In the genomic region with DNA sequence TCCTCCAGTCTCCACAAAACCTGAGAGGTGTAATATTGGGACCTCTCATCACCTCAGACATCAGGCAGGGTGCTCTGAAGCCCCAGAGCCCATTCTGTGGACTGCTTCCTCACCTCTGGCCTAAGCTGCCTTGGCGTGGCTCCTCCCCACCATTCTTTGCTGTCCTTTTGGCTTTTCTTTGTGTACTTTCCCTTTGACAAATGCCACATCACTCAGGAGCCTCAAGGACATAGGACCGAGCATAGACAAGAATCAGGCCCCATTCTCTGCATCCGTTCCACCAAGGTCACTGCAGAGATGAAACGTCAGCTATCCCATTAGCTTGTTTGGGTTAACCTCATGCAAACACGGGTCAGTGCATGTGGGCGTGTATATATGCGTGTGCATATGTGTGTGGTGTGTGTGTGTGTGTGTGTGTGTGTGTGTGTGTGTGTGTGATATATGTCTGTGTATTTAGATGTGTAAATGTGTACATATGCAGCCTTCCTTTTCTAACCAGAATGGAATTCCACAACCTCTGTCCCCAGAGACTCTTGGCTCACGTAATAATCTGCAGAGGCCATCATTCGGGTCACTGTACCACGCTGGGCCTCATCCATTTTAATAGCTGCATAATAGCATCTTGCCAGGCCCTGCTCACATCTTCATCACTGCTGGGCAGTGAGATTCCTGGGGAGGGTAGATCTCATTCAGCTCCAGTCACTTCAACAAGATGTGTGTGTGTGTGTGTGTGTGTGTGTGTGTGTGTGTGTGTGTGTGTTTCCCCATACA, we compare ENCODE assay signal across 17 mouse cellular contexts.
DNase-seq lines count a peak whose midpoint lies in the region; ATAC-seq lines count a peak whose summit lies in the region.
"Had no signal": no experiment of that assay in that cellular context is flagged by ENCODE, and none has a peak within 500 bp of the region (broad histone marks: within the 10 kb centered on the region; RNA-seq: fewer than 3 reads in every experiment).

No protein-coding gene starts in this region.

- DNase-seq in adrenal gland, adult (ENCODE audit: inconsistent age in 2 of 2, low spot score in 1 of 2), result peak; percentile 62 to 73
- no peak for DNase-seq in adrenal gland, postnatal 10 days
- no peak for DNase-seq in forebrain, embryonic 11.5 days (ENCODE audit: low spot score)
- DNase-seq in midbrain, embryonic 14.5 days, result peak; percentile 57
- DNase-seq in left cerebral cortex, adult 9 months (ENCODE audit: low spot score in 2 of 2), result no peak
- DNase-seq: cerebellum, adult 11-12 months; cerebellum, postnatal 14 days; kidney, adult 11 months; kidney, postnatal 4 days; liver, embryonic 13.5 days; lung, adult 2 months; thymus, postnatal 14 days had no signal

- H3K36me3 ChIP-seq in forebrain, embryonic 15.5 days, result no peaks in the 10 kb centered on the region
- no peaks in the 10 kb centered on the region for H3K36me3 ChIP-seq in forebrain, embryonic 11.5 days (ENCODE audit: control insufficient read depth, insufficient read depth, low read length)
- no peaks in the 10 kb centered on the region for H3K36me3 ChIP-seq in midbrain, embryonic 12.5 days
- no peaks in the 10 kb centered on the region for H3K36me3 ChIP-seq in midbrain, embryonic 15.5 days (replicated peaks)
- H3K36me3 ChIP-seq in midbrain, embryonic 14.5 days (ENCODE audit: control insufficient read depth, insufficient read depth, low read length), result no peaks in the 10 kb centered on the region
- H3K36me3 ChIP-seq: kidney, embryonic 15.5 days; liver, embryonic 13.5 days; neural tube, embryonic 13.5 days had no signal

- peaks cover 28% of the 10 kb centered on the region for H3K4me1 ChIP-seq in forebrain, embryonic 15.5 days
- peaks cover 4% of the 10 kb centered on the region; the same call in 1 of the 2 replicates for H3K4me1 ChIP-seq in forebrain, embryonic 11.5 days (replicated peaks; ENCODE audit: control insufficient read depth, insufficient read depth, low read length)
- H3K4me1 ChIP-seq in midbrain, embryonic 12.5 days, result peaks cover 46% of the 10 kb centered on the region
- peaks cover 19% of the 10 kb centered on the region for H3K4me1 ChIP-seq in midbrain, embryonic 15.5 days
- H3K4me1 ChIP-seq in midbrain, embryonic 14.5 days (ENCODE audit: control insufficient read depth, insufficient read depth, low read length), result peaks cover 46% of the 10 kb centered on the region
- H3K4me1 ChIP-seq: kidney, embryonic 15.5 days; liver, embryonic 13.5 days had no signal

- no peak overlapping the region for H3K4me2 ChIP-seq in forebrain, embryonic 15.5 days (replicated peaks)
- no peak overlapping the region for H3K4me2 ChIP-seq in forebrain, embryonic 11.5 days (ENCODE audit: low read depth, low read length, severe bottlenecking)
- H3K4me2 ChIP-seq in midbrain, embryonic 12.5 days (replicated peaks), result no peak overlapping the region
- no peak overlapping the region for H3K4me2 ChIP-seq in midbrain, embryonic 15.5 days
- H3K4me2 ChIP-seq in midbrain, embryonic 14.5 days (ENCODE audit: low read length), result no peak overlapping the region
- H3K4me2 ChIP-seq: kidney, embryonic 15.5 days; liver, embryonic 13.5 days; neural tube, embryonic 13.5 days had no signal

- no peaks in the 10 kb centered on the region for H3K27me3 ChIP-seq in forebrain, embryonic 15.5 days
- H3K27me3 ChIP-seq in forebrain, embryonic 11.5 days (ENCODE audit: control insufficient read depth, insufficient read depth, low read length), result no peaks in the 10 kb centered on the region
- H3K27me3 ChIP-seq in midbrain, embryonic 12.5 days, result peaks cover 2% of the 10 kb centered on the region; the same call in 1 of the 2 replicates
- H3K27me3 ChIP-seq in midbrain, embryonic 15.5 days (replicated peaks), result no peaks in the 10 kb centered on the region
- no peaks in the 10 kb centered on the region for H3K27me3 ChIP-seq in midbrain, embryonic 14.5 days (ENCODE audit: control insufficient read depth, insufficient read depth, low read length)
- H3K27me3 ChIP-seq: liver, embryonic 13.5 days had no signal

- H3K9ac ChIP-seq in forebrain, embryonic 15.5 days (replicated peaks), result no peak overlapping the region
- H3K9ac ChIP-seq in forebrain, embryonic 11.5 days (ENCODE audit: low read length), result no peak overlapping the region
- no peak overlapping the region for H3K9ac ChIP-seq in midbrain, embryonic 12.5 days (replicated peaks)
- H3K9ac ChIP-seq in midbrain, embryonic 15.5 days, result no peak overlapping the region
- H3K9ac ChIP-seq in midbrain, embryonic 14.5 days (replicated peaks; ENCODE audit: low read length), result no peak overlapping the region
- H3K9ac ChIP-seq: kidney, embryonic 15.5 days; liver, embryonic 13.5 days; neural tube, embryonic 13.5 days had no signal

- no peaks in the 10 kb centered on the region for H3K9me3 ChIP-seq in forebrain, embryonic 15.5 days
- no peaks in the 10 kb centered on the region for H3K9me3 ChIP-seq in forebrain, embryonic 11.5 days (ENCODE audit: control insufficient read depth, low read length)
- no peaks in the 10 kb centered on the region for H3K9me3 ChIP-seq in midbrain, embryonic 12.5 days
- no peaks in the 10 kb centered on the region for H3K9me3 ChIP-seq in midbrain, embryonic 15.5 days
- no peaks in the 10 kb centered on the region for H3K9me3 ChIP-seq in midbrain, embryonic 14.5 days (ENCODE audit: control insufficient read depth, low read length)
- H3K9me3 ChIP-seq: kidney, embryonic 15.5 days; liver, embryonic 13.5 days; neural tube, embryonic 13.5 days had no signal

- H3K4me3 ChIP-seq in forebrain, embryonic 15.5 days, result no peak overlapping the region
- no peak overlapping the region for H3K4me3 ChIP-seq in forebrain, embryonic 11.5 days (ENCODE audit: low read depth, low read length)
- H3K4me3 ChIP-seq in midbrain, embryonic 12.5 days, result no peak overlapping the region
- H3K4me3 ChIP-seq in midbrain, embryonic 15.5 days, result no peak overlapping the region
- H3K4me3 ChIP-seq in midbrain, embryonic 14.5 days (replicated peaks; ENCODE audit: low read depth, low read length), result no peak overlapping the region
- H3K4me3 ChIP-seq: kidney, embryonic 15.5 days; liver, embryonic 13.5 days; neural tube, embryonic 13.5 days had no signal

- no peak for ATAC-seq in forebrain, embryonic 15.5 days (replicated peaks)
- ATAC-seq in forebrain, embryonic 11.5 days (replicated peaks; ENCODE audit: low FRiP score), result no peak
- ATAC-seq in midbrain, embryonic 12.5 days (ENCODE audit: low FRiP score, low read depth), result 0 out of 2 replicates have a peak, but pooled peaks have one; percentile 44
- ATAC-seq in midbrain, embryonic 15.5 days (replicated peaks), result no peak
- ATAC-seq in midbrain, embryonic 14.5 days (ENCODE audit: low FRiP score, low TSS enrichment), result 0 out of 2 replicates have a peak, but pooled peaks have one; percentile 38

- 71% methylated on average over 10 of the region's 10 CpGs for WGBS in forebrain, embryonic 15.5 days
- 75% methylated on average over 10 of the region's 10 CpGs for WGBS in forebrain, embryonic 11.5 days
- WGBS in midbrain, embryonic 12.5 days, result 65% methylated on average over 10 of the region's 10 CpGs
- WGBS in midbrain, embryonic 15.5 days, result 50% methylated on average over 10 of the region's 10 CpGs
- 53% methylated on average over 10 of the region's 10 CpGs for WGBS in midbrain, embryonic 14.5 days

- 0 out of 2 replicates have a peak overlapping the region, but pooled peaks have one; percentile 86 for H3K27ac ChIP-seq in forebrain, embryonic 15.5 days (replicated peaks)
- H3K27ac ChIP-seq in forebrain, embryonic 11.5 days (ENCODE audit: low read depth, low read length), result no peak overlapping the region
- peak overlapping the region; percentile 78 for H3K27ac ChIP-seq in midbrain, embryonic 12.5 days (replicated peaks)
- no peak overlapping the region for H3K27ac ChIP-seq in midbrain, embryonic 15.5 days
- H3K27ac ChIP-seq in midbrain, embryonic 14.5 days (replicated peaks; ENCODE audit: low read depth, low read length), result no peak overlapping the region
- H3K27ac ChIP-seq: kidney, embryonic 15.5 days; liver, embryonic 13.5 days; neural tube, embryonic 13.5 days had no signal

Comparison
In these comparisons a context has a peak if more than half of its experiments do, and no peak if none do; other contexts are left out.
1. DNase-seq: peak in adrenal gland, adult (2 of 2) and midbrain, embryonic 14.5 days (single experiment); none in adrenal gland, postnatal 10 days (single experiment), forebrain, embryonic 11.5 days (single experiment) and left cerebral cortex, adult 9 months (0 of 2).
2. ATAC-seq: peak in midbrain, embryonic 12.5 days (single experiment) and midbrain, embryonic 14.5 days (single experiment); none in forebrain, embryonic 15.5 days (single experiment), forebrain, embryonic 11.5 days (single experiment) and midbrain, embryonic 15.5 days (single experiment).
3. H3K27ac ChIP-seq: peak in forebrain, embryonic 15.5 days (single experiment) and midbrain, embryonic 12.5 days (single experiment); none in forebrain, embryonic 11.5 days (single experiment), midbrain, embryonic 15.5 days (single experiment) and midbrain, embryonic 14.5 days (single experiment).